Mouse (Mus musculus) heart, adult 8-10 months (tissue): ENCODE data around the gene Kat5. TPM values are rescaled to one million over a fixed set of nuclear protein-coding genes. Genes with fewer than 3 reads are reported as not detected.

Experiments
- total RNA-seq, 4 experiments: library from RNA; stranded (reverse); gene quantifications; 2 replicates each; pipeline ENCODE4 v1.2.4; 2022

Gene Kat5
- total RNA-seq, 4 experiments from 2014 or later, result 23.1 to 38.7 (median 29.3) TPM

Other genes starting within 250 kb of the Kat5 start
- gene Eif1ad, start 243.5 kb downstream of the Kat5 start, total RNA-seq, result 10 to 100 TPM; 15.7 to 21.5 (median 19.6) TPM
- gene Banf1, start 243.1 kb downstream of the Kat5 start, total RNA-seq, result 100 to 1,000 TPM; 110 to 123 (median 117) TPM
- gene Sart1, start 221.5 kb downstream of the Kat5 start, total RNA-seq, result 10 to 100 TPM; 53.9 to 61.4 (median 59.2) TPM
- gene Tsga10ip, start 207.7 kb downstream of the Kat5 start, total RNA-seq, result under 1 TPM; 0.25 to 0.75 (median 0.39) TPM
- 100 to 1,000 TPM; 337 to 351 (median 343) TPM for gene Drap1, start 185.3 kb downstream of the Kat5 start, total RNA-seq
- gene AI837181, start 185.1 kb downstream of the Kat5 start, total RNA-seq, result 10 to 100 TPM; 34.1 to 40.6 (median 36.2) TPM
- gene Fosl1, start 162.7 kb downstream of the Kat5 start, total RNA-seq, result under 1 TPM in 2 of 4 experiments, not detected in 2; 0.14 to 0.23 TPM
- gene Ccdc85b, start 152.3 kb downstream of the Kat5 start, total RNA-seq, result 10 to 100 TPM in 1 of 4 experiments, 1 to 10 TPM in 3; 8.3 to 10.4 (median 8.9) TPM
- 10 to 100 TPM; 41.3 to 52.3 (median 49.2) TPM for gene Fibp, start 149.6 kb downstream of the Kat5 start, total RNA-seq
- gene Ctsw, start 141.7 kb downstream of the Kat5 start, total RNA-seq, result under 1 TPM in 3 of 4 experiments, not detected in 1; 0.29 to 0.38 (median 0.37) TPM
- 10 to 100 TPM in 2 of 4 experiments, 1 to 10 TPM in 2; 6.5 to 11.2 (median 9.5) TPM for gene Efemp2, start 136.3 kb downstream of the Kat5 start, total RNA-seq
- gene Mus81, start 121.8 kb downstream of the Kat5 start, total RNA-seq, result 10 to 100 TPM; 15.8 to 27.3 (median 21.9) TPM
- gene Cfl1, start 119.8 kb downstream of the Kat5 start, total RNA-seq, result 100 to 1,000 TPM; 142 to 201 (median 170) TPM
- 1 to 10 TPM in 1 of 4 experiments, under 1 TPM in 3; 0.52 to 1.4 (median 0.81) TPM for gene 1700020D05Rik, start 106.5 kb downstream of the Kat5 start, total RNA-seq
- 1 to 10 TPM; 3.7 to 6.5 (median 6.0) TPM for gene Snx32, start 99.7 kb downstream of the Kat5 start, total RNA-seq
- gene Ovol1, start 49.6 kb downstream of the Kat5 start, total RNA-seq, result not detected
- 1 to 10 TPM; 2.3 to 3.2 (median 2.7) TPM for gene Ap5b1, start 42.2 kb downstream of the Kat5 start, total RNA-seq
- 10 to 100 TPM; 49.9 to 66.3 (median 64.9) TPM for gene Rnaseh2c, start 8.4 kb downstream of the Kat5 start, total RNA-seq
- 10 to 100 TPM; 26.7 to 31.2 (median 28.5) TPM for gene Rela, start 27.2 kb upstream of the Kat5 start, total RNA-seq
- gene Sipa1, start 53.5 kb upstream of the Kat5 start, total RNA-seq, result 10 to 100 TPM; 14.9 to 23.5 (median 17.8) TPM
- 10 to 100 TPM; 22.1 to 24.1 (median 23.2) TPM for gene Map3k11, start 78.5 kb upstream of the Kat5 start, total RNA-seq
- gene Pcnx3, start 78.7 kb upstream of the Kat5 start, total RNA-seq, result 10 to 100 TPM; 18.0 to 21.9 (median 19.8) TPM
- gene Kcnk7, start 94.1 kb upstream of the Kat5 start, total RNA-seq, result not detected
- 100 to 1,000 TPM; 145 to 158 (median 149) TPM for gene Ehbp1l1, start 116.1 kb upstream of the Kat5 start, total RNA-seq
- 10 to 100 TPM; 22.8 to 26.9 (median 24.2) TPM for gene Fam89b, start 119.4 kb upstream of the Kat5 start, total RNA-seq
- 10 to 100 TPM; 28.2 to 33.1 (median 31.7) TPM for gene Ltbp3, start 130.7 kb upstream of the Kat5 start, total RNA-seq
- gene Scyl1, start 161.2 kb upstream of the Kat5 start, total RNA-seq, result 10 to 100 TPM; 63.3 to 70.6 (median 67.2) TPM